Mouse (Mus musculus) layer of hippocampus, postnatal 10 days (tissue): ENCODE measurements around the gene BC016579. TPM values are rescaled to one million over a fixed set of nuclear protein-coding genes. Genes with fewer than 3 reads are reported as not detected.

Experiments
- DNase-seq, 2 experiments: peaks; one replicate each; pipeline ENCODE4 v3.0.0; 2021; ENCODE audit warnings: low spot score in 2 of 2
- long read RNA-seq: library from polyadenylated mRNA; stranded (forward); transcript quantifications from one replicate; pipeline ENCODE4 v2.0.0, GENCODE M21; 2023
- total RNA-seq, 2 experiments: library from RNA; stranded (reverse); gene quantifications; 2 replicates each; pipeline ENCODE4 v1.2.3; 2021

Gene BC016579
- not detected for total RNA-seq
- long read RNA-seq, result 0 reads

DNA sequence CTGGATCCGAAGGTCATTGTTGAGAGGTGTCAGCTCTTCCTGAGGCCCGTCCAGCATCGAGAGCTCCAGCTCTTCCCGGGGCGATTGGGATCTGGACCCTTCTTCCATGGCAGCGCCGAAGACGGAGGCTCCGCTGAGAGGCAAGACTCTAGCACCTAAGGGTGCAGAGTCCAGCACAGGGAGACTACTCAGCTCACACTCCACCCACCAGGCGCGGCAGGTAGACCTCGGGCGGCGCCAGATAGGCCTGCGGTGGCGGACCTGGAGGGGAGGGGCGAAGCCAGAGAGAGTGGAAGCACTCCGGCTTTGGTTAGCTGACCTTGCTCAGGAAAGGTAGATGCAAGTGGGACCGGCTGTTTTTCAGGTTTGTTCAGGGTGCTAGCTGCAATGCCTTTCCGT, at the start of gene BC016579:
BC016579 (minus strand) TSS at position 135 of the 399 bp plus-strand sequence.
- DNase-seq, result no peak

DNA sequence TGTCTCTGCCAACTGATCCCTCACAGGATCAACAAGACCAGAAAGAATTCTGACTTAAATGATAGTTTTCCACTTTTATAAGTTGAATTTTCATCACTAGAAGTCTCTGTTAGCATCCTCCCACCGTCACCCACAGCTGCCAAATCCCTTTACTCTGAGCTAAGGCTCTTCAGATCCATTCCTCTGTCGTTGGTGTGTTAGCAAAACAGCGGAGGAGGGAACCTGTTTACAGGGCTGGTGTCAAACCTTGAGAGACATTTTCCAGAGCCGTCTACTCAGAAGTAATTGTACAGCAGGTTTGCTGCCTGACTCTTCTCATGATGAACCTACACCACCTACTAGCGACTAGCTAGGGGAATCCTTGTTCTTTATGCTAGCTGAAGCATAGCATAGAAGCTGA, 45.4 kb upstream of the BC016579 start:
- DNase-seq, result no peak

DNA sequence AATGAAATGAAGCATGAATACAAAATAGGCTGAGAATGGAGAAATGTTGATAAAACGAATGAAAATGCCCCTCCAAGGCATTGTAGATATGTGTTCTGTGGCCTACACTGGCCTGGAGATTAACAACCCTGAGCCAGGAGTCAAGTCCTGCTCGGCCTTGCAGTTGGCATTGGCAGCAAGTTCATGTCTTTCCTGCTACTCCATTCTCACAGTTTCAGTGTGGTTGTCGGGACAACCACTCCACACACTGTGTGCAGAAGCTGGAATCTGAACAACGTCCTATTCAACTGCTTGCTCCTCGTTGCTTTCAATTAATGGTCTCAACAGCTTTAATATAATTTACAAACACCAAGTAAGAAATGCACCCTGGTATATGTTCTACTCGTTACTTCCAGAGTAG, 44.1 kb upstream of the BC016579 start:
- no peak for DNase-seq

DNA sequence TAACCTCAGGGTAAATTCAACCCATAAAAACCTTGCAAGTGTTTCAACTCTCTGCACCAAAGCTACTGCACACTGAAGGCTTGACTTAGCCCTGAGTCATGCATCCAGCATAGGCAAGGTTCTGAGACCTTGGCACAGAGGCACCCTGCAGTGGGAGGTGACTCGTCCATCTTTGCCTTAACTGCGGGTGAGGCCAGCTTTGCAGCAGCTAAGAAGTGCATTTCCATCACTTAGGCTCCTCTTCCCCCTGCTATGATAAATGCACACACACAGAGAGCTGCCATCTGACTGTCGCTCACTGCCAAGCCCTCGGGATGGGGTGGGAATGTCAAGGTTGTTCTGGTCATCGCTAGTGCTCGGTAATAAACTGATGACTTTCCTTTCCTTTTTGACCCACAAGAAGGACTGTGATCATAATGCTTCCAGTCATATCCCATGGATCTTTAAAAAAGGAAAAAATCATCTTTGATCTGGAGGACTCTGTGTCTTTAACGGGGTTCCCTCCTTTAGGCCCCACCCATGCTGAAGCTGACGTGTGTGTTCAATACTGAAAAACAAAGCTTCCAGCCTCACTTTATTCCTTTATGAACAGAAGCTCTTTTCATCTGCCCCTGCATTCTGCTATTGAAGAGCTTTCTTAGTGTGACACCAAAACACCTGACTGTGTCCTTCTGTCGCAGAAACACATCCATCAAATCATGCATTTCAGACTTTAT, 41.7 kb upstream of the BC016579 start:
- DNase-seq, result no peak

DNA sequence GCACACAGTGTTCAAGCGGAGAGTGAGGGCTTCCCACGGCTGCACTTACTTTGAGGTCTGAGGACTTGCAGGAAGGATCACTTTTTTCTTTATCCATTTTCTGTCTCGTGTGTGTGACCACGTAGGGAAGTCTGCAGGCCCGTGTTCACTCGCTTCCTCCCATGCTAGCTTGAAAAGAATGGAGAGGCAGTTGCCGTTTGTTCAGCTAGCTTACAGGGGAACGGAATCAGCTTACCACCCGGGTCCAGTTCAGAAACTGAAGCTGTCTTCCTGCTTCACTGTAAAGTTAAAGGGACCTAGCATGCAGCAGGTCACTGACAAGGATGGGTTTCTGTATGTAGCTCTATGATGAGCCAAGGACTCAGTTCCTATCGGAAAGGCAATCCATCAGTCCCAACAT, 39.7 kb upstream of the BC016579 start, which contains the start of gene Tmprss7:
Tmprss7 (minus strand) TSS at position 101 of the 400 bp plus-strand sequence.
- DNase-seq, result no peak

DNA sequence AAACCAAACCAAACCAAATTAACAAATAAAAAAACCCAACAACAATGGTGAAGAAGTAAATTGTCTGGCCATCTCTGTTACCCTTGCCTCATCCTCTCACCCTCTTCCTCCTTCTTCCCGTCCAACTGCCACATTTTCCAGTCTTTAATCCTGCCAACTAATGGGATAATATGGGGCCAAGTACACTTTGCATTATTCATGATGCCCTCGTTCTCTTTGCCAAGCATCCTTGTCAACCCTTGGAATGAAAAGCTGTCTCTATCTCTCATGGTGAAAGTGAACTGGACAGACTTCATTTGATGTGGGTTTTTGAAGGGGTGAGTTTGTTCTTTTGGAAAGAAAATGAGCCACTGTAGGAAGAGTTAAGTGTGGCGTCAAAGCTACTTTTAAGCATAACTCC, 39.0 kb upstream of the BC016579 start:
- DNase-seq, result no peak

DNA sequence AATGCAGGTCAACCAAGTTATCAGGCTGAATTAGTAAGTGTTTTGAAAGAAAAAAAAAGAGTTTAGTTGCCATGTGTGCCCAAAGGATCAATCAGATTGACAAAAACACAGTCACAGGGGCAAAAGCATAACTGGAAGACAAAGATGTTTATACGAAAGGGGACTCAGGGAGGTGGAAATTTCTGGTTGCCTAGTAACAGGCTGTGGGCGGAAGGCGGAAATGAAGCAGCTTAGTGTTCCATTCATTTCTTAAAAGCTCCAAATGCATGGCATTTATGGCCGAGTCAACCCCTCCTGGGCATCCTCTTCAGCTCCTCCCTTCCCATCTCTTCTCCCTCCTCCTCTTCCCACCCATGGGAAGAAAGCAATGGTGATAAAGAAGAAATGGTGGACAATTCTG, 36.3 kb upstream of the BC016579 start:
- peak in 1 of 2 experiments; percentile 40 for DNase-seq

DNA sequence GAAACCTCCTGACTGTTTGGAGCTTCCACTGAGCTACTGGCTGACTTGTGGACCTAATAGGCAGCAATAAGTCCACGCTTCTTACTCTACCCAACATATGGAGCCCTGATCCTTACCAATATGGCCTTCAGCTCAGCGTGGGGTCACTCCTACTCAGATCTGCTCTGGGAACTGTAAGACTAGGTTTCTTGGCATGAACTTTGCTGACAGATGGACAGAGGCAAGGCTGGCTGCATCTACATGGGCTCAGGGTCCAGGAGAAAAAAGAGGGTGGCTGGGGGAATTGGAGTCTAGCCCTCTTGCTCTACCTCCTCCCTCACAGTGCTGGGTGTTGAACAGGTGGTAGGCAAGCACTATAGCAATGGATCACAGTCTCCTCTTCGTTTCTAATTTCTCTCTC, 33.0 kb upstream of the BC016579 start:
- DNase-seq, result no peak

DNA sequence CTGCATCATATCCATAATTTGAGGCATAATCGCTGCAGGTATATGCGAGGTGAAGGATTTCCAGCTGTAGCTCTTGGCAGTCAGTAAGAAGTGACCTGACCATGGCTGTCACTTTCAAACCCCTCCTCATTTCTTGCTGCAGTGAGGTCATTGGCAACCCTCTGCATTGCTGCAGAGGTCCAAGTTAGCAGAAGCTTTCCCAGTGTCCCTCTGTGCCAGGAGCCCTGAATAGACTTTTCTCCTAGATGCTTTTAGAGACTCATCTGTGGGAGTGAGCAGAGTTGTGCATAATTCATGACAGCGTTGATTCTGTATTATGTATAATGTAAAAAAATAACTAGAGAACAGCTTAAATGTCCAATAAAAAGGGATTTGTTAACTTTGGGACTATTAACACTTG, 31.4 kb upstream of the BC016579 start:
- DNase-seq, result no peak

DNA sequence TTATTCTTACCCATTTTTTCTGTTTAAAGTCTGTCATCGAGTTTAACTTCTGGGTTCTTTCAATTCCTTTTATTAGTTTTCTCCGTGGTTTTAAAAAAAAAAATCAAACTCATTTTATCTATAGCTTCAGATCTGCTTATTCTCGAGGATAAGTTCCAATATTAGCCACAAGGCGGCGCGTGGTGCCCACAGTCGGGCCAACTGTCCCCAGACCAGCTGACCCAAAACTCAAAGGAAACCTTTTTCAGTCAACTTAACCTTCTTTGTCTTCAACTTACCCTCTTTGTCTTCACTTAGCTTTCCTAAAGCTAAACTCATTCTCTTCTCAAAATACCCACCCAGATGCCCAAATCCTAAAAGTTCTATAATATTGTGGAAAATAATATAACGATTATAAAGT, 30.9 kb upstream of the BC016579 start:
- DNase-seq, result peak; percentile 75 to 82

DNA sequence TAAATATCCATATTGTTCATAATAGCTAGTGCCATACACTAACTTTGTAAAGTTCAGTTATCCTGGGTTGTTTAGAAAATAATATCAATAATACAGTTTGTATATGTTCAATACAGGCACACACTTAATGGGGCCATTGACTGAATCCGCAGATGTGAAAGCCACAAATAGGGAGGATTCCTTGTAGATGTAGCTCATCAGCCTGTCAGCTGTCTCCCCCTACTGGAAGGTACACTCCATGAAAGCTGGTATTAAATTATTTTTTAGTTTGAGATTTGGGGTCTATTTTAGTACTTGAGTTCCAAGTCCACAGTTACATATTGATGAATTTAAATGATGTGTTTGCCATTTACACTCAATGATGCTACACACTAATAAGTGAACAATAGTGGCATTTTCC, 22.6 kb upstream of the BC016579 start:
- DNase-seq, result no peak

DNA sequence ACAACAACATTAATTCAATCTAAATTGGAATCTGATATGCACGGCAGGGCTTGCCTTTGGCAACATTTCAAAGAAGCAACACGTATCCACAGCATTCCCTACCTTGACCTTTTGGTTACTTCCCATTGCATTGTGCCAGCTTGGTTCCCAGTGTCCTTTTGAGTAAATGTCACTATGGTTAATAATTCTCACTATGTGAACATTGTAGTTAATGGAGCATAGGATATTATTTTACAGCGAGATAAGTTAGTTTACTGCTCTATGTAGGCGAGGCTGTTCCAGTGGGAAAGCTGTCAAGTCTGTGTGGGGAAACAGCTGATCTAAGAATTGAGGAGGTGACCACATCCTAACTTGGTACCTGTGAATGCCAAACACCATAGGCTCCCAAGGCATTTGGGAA, 16.1 kb upstream of the BC016579 start:
- DNase-seq, result no peak

DNA sequence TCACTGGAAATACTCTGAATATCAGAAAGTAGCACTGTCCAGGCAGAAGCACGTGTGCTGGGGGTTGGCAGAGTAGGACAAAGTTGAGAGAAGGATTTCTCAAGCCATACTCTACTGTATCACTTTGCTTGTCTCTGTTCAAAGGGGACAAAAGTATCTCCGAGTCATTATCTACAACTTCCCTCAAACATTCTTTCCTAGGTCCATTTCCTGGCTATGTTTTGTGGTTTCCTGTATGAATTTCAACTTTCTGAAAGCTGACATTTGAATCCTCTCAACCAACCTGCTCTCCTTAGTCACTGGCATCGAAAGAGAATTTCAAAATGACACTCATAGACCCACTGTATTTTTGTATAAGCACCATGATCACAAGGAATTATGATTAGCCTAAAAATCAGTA, 14.3 kb upstream of the BC016579 start:
- no peak for DNase-seq

DNA sequence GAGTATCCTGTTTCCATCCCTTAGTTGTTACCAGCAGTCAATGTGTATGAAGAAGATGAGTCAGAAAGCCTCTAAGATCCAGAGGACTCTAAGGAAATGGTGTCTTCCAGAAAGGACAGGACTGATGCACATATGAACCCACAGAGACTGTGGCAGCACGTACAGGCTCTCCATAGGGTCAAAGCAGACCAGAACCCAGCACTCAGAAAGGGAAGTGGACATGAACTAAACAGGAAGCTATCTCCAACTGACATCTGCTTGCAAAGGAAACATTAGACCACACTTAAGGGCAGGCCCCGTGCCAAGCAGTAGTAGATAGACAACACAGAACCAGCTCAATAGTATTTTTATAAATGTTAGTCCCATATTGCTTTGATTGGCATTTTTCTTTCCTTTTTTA, 12.3 kb upstream of the BC016579 start:
- no peak for DNase-seq

DNA sequence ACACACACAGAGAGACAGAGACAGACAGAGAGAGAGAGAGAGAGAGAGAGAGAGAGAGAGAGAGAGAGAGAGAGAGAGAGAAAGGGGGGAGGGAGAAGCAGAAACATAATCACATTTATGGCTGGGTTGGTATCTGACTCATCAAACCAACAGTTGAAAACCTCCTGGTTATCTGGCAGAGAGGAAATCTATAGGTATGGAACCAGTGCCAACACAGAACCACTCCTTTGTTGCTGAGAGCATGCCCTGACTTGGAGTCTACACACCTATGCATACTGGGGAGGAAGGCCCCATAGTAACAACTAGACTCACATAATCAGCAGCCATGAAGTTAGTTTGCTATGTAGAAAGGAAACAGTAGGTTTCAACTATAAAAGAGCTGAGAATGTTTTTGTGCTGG, 8.5 kb upstream of the BC016579 start:
- no peak for DNase-seq

DNA sequence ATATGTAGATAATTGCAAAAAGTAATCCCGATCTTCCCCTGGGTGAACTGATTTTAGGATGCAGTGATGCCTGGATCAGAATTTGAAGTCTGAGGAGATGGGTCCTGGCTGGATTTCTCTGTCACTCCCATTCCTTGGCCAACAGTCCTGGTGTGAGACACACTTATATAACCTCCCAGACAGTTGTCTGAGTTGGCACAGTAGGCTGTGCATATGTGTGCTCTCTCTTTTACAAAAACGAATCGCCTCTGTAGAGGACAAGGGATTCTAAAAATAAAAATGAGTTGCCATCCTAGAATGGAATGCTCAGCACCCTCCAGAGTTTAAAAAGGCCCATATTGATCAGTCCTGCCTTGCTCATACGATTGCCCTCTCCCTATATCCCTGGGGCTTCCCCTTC, 5.7 kb upstream of the BC016579 start:
- DNase-seq, result no peak

DNA sequence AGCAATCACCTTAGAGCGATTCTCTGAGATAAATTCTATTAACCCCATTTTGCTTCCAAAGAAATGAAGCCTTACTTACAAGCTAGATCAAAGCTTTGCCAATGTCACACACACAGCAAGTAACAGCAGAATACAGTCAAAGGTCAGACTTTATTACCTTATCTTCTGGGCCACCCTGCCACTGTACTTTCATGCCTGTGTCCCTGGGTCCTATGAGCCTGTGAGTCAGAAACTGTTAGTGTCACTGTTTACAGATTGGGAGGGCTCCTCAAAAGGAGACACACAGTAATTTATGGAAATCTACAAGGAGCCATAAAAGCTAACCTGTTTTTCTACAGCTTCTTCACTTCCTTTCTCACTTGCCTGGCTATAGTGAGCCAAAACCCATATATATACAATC, 4.4 kb upstream of the BC016579 start:
- no peak for DNase-seq

DNA sequence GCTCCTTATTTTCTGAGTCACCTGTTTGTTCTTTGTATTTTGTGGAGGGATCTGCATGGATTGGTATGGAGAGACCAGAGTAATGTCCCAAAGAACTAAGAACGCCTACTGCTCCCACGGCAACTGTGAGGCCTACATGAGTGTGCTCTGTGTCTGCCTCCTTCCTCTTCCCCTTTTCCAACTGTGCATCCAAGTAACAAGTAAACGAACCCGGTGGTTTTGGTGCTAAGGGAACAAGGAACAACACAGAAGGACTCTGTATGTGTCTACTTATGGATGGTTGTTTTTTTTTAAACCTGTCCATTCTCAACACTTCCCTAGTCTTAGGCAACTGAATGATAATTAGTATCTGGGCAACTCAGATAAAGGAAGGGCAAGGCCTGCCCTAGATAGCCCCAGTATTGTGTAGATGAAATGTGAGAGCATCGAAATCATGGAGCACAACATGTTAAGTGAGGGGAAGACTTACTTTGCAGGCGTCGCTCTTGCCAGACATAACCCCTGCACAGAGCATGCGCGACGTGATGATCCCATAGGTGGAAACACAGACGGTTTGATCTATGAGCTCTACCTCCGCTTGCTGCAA, 3.8 kb upstream of the BC016579 start:
- DNase-seq, result no peak

DNA sequence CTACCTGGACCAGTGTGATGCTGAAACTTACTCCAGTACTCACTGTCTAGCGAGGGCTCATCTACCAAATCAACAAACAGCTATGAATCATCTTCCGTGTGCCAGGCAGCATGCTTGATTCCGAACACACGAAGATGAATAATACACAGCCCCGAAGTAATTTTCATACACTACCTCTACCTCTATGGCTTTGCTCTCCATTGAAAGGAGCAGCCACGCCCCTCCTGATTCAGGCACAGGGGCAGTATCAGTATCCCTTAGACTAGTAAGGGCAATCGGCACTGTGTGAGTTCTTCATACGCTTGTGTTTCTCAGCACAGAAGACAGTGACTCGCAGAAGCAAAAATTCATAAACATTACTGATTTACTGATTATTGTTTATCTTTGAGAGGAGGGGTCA, 597 bp upstream of the BC016579 start:
- no peak for DNase-seq

DNA sequence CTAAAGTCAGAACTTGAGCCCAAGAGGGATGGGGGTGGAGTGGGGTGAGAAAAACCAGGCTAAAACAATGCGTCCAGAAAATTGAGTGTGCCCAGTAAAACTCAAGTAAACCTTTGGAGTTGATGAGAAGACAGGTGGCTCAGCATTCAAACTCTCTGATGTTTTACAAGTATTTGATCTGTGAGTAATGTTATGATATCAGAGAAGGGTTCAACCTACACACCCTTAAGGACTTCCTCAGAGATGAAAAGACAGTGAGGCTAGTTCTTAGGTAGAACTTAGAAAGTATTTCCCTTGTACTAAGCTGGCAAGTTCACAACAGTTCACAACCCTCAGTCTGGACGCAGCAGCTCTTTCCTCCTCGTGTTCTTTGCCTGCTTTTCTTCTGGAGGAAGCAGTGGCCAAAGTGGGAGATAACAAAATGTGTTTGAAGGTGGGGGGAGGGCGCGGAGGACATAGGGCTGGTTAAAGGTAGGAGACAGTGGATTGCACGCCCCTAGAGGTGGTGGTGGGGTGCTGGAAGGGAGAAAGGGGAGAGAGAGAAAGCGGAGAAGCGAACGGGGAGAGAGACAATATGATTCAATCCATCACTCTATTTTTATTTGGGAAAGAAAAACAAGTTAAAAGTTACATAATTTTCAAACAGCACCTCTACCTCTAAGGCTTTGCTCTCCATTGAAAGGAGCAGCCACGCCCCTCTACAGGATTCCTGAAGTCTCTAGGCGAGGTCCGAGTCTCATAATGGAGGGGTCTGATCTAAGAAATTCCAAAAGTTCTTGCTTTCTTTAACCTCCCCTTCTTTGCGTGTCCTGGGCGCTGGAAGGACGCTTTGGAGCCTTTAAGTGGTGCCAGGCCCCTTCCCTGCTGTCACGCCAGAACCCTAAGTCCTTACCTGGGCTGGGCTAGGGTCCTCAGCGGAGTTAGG, 597 bp downstream of the BC016579 start:
- no peak for DNase-seq

DNA sequence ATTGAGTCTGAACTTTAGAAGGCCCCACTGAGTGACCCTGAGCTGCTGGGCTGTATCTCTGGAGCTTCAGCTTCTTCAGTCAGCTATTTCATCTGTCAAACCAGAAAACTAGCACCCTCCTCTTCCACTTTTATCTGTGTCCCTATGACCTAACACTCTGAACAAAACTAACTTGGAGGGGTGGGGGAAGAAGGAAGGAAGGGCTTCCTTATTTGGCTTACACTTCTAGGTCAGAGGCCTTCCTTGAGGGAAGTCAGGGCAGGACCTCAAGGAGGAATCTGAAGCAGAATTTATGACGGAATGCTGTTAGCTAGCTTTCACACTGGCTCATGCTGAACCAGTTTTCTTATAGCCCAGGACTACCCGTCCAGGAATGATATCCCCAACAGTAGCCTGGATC, 2.4 kb downstream of the BC016579 start:
- no peak for DNase-seq

DNA sequence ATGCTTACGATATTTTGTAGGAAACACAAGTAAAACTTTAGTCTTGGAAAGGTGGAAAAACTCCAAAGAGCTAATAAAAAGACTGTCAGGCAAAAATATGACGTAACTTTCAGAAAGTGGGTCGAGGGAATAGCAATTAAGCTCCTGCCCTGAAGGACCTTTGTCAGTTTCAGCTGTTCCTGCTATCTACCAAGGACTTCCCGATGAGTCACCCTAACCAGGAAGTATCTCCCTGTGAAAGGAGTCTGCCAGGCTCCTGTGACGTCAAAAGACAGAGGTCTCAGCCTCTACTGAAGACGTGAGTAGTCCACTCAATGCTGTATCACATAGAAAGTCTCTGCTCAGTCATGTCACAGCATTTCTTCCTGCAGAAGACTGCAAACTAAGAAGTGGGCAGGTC, 9.5 kb downstream of the BC016579 start:
- no peak for DNase-seq
